Mouse (Mus musculus): Measurements from ENCODE around the gene 4931406C07Rik.

GRCm38 (mm10) chr9:15288402-15288801 is 17.8 kb downstream of the 4931406C07Rik start:
- TF ChIP-seq GABPA (IDR thresholded peaks at IDR 0.05; ENCODE audit: low read depth, low read length), result no peak
- peak; percentile 38 to 65 for TF ChIP-seq EP300 (IDR thresholded peaks at IDR 0.05; ENCODE audit: low read depth in 1 of 2, low read length in 2 of 2)
- no peak for TF ChIP-seq POLR2A (IDR thresholded peaks at IDR 0.05; ENCODE audit: control insufficient read depth in 1 of 2, insufficient read depth in 1 of 2, low read depth in 1 of 2, low read length in 2 of 2, poor library complexity in 1 of 2)
- peak; percentile 46; the same call in 1 of the 2 replicates for TF ChIP-seq TAL1 (IDR thresholded peaks at IDR 0.05; ENCODE audit: low read length)
- TF ChIP-seq CTCF (IDR thresholded peaks at IDR 0.05 in 2 of 3, conservative IDR thresholded peaks at IDR 0.05 in 1 of 3; ENCODE audit: control insufficient read depth in 1 of 3, insufficient read depth in 1 of 3, low read depth in 2 of 3, low read length in 3 of 3, poor library complexity in 1 of 3, severe bottlenecking in 1 of 3), result no peak
- TF ChIP-seq SIN3A (IDR thresholded peaks at IDR 0.05; ENCODE audit: low read length), result no peak
- TF ChIP-seq GATA1 (IDR thresholded peaks at IDR 0.05; ENCODE audit: low read depth, low read length), result peak; percentile 58
- TF ChIP-seq MYC (IDR thresholded peaks at IDR 0.05; ENCODE audit: low read depth, low read length), result no peak
- no peak for TF ChIP-seq NRF1 (IDR thresholded peaks at IDR 0.05; ENCODE audit: insufficient read depth, low read depth, low read length, poor library complexity, severe bottlenecking)

All from MEL (cell line).